Mouse (Mus musculus) liver, adult (tissue): ENCODE measurements at regions not wholly inside any gene's neighbourhood (a gene's known extent, or its start where the extent isn't known, plus 50 kb on each side); places are given as distances from the start of the nearest gene placed in this dataset.

ENCODE experiments used
- GATA4 ChIP-seq: IDR thresholded peaks from 2 replicates; pipeline ENCODE4 v1.6.1; 2014; ENCODE audit warnings: mild to moderate bottlenecking, low read length; ENCODE audit not compliant: insufficient replicate concordance

DNA sequence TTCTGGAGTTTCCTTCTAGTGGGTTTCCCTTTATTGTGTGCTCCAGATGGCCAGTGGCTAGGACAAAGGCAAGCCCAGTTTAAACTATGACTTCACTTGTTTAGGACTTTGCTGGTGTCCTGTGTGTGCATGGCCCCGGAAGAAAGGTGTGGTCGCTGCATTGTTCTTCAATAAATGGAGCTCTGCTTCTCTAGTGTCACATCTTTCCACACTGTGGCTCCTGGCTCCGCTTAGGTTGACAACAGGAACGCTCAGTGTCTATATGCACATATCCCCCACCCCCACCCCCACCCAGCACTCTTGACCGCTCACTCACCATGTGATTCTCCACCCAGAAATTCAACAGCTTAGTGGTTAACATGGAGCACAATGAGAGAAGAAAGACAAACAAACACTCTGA lies 87.2 kb upstream of the Plcb4 start:
- TF ChIP-seq GATA4, result no peak

DNA sequence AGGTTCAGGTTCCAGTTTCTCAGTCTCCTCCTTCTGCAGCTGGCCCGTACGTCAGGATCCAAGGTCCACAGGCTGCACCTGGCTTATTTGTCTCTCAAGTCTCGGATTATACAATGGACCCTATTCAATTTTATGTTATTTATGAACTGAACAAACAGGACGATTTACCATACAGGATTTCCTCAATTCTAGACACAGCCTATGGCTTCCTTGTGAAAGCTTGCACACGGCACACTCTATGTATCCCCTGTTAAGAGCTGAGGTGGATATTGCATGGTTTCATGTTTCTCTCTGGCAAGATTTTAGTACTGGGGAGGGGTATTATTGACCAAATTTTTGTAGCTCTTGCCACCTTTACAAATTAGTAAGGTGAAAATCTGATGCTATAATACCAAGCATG lies 81.6 kb upstream of the Plcb4 start:
- no peak for TF ChIP-seq GATA4

DNA sequence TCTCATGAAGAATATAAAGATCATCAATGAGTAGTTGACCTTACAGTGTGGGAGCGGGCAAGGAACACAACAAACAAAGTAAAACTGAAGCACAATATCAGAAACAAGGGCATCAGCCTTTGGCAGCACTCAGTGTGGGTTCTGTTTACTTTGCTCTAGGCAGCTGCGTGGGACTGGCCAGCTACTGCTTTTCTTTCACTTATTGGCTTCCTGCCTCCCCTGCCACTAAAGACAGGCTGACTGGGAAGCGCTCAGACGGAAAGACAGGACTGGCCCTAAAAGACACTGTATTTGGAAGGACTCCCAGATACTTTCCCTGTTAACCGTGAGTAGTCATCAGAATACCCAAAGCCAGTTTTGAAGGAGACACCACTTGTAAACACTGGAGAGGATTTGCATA lies 80.7 kb upstream of the Plcb4 start:
- no peak for TF ChIP-seq GATA4

DNA sequence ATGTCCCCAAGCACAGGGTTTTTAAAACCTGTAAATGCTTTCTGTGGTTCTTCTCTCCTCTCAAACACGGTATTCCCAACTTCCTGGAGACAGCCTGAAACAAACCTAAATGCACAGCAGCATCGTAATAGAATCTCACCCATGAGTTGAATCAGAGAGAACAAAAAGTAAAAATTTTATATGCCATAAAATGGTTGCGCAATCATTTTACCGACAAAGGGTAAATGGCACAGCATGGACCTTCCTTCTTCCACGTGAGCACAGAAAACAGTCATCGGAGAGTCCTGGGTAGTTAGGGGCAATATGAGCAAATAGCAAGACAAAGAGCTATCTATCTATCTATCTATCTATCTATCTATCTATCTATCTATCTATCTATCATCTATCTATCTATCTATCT lies 79.3 kb upstream of the Plcb4 start:
- TF ChIP-seq GATA4, result no peak

DNA sequence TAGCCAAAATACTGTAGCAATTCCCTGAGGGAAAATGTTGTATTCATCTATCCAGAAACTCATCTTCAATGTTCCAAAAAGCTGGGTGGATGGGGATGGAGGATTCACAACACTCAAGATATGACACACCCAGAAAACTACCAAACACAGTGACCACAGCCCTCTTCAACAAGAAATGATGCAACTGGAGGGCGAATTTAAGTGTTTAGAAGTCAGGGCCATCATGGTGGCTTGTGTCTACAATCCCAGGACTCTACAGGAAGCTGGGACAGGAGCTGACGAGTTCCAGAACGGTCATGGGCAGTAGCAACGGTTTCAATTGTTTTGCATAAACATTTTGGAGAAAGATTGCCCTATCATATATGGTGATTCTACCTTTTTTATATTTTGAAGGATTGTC lies 78.8 kb upstream of the Plcb4 start:
- TF ChIP-seq GATA4, result no peak

DNA sequence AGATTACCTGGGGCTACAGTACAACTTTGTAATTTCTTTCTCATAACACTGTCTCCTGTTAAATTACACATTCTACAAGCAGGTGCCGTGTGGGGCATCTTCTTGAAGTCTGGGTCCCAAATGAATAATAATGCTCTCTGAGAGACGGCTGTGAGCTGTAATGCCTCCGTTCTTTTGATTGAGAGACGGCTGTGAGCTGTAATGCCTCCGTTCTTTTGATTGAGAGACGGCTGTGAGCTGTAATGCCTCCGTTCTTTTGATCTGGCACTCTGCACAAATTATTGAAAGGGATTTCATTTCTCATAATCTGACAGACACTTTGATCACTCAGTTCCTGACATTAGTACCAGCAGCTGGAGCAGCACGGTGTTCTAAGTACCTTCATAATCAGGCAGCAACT lies 76.5 kb upstream of the Plcb4 start:
- TF ChIP-seq GATA4, result no peak

DNA sequence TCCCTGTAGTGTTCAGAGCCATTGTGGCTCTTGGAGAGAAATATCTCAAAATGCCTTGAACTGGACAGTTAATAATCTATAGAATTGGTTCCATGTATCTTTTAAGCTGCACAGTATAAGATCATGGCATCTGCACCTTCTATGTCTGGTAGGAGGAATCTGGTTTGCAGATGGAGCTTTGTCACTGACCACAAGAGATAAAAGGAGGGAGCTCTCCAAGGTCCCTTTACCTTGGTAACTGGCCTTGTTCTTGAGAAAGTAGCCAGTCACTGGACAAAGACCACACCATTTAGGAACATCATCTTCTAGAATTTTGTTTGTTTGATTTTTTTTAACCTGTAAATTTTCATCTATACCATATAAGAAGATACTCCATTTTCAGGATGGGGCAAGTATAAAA lies 52.5 kb upstream of the Plcb4 start:
- no peak for TF ChIP-seq GATA4
